Mouse (Mus musculus): ENCODE measurements at regions not wholly inside any gene's neighbourhood (a gene's known extent, or its start where the extent isn't known, plus 50 kb on each side); places are given as distances from the start of the nearest gene placed in this dataset.
"Not testable (repeated sequence)": the region's sequence is repeated elsewhere in the genome, so short reads cannot be mapped to it uniquely, and the experiment has no call there.

- no peak overlapping the region for H3K4me3 ChIP-seq (ENCODE audit: low read length)
- no peak for ATAC-seq
- H3K36me3 ChIP-seq (ENCODE audit: control insufficient read depth, insufficient read depth, low read length), result no peaks in the 10 kb centered on the region
- no peak overlapping the region for H3K9ac ChIP-seq (ENCODE audit: low read depth, low read length)
- H3K9me3 ChIP-seq (ENCODE audit: control insufficient read depth, low read length), result no peaks in the 10 kb centered on the region; the same call in 1 of the 2 replicates
- H3K4me2 ChIP-seq (ENCODE audit: low read length), result no peak overlapping the region
- H3K27me3 ChIP-seq (replicated peaks; ENCODE audit: control insufficient read depth, insufficient read depth, low read length), result no peaks in the 10 kb centered on the region
- H3K27ac ChIP-seq (ENCODE audit: low read depth, low read length), result no peak overlapping the region
- no peaks in the 10 kb centered on the region for H3K4me1 ChIP-seq (ENCODE audit: control insufficient read depth, insufficient read depth, low read depth, low read length)
- 77% methylated on average over 7 of the region's 7 CpGs for WGBS
Observed at GRCm38 (mm10) chr3:101224091-101224490, 63.6 kb downstream of the Cd2 start.

GRCm38 (mm10) chr3:101219897-101220296 is 67.8 kb downstream of the Cd2 start:
- 96% methylated on average over 2 of the region's 2 CpGs for WGBS
- Histone ChIP-seq H3K4me1 (ENCODE audit: control insufficient read depth, insufficient read depth, low read depth, low read length) (no peaks in the 10 kb centered on the region), H3K4me3 (ENCODE audit: low read length) (no peak overlapping the region), H3K4me2 (ENCODE audit: low read length) (no peak overlapping the region), H3K9ac (ENCODE audit: low read depth, low read length) (no peak overlapping the region), H3K27me3 (replicated peaks; ENCODE audit: control insufficient read depth, insufficient read depth, low read length) (no peaks in the 10 kb centered on the region), H3K36me3 (ENCODE audit: control insufficient read depth, insufficient read depth, low read length) (no peaks in the 10 kb centered on the region), H3K9me3 (ENCODE audit: control insufficient read depth, low read length) (no peaks in the 10 kb centered on the region; the same call in 1 of the 2 replicates), H3K27ac (ENCODE audit: low read depth, low read length) (no peak overlapping the region)
- ATAC-seq, result no peak

- ATAC-seq, result no peak
Observed at GRCm38 (mm10) chr3:101216711-101217110, 71.0 kb downstream of the Cd2 start.

GRCm38 (mm10) chr3:101213212-101213562 is 74.6 kb downstream of the Cd2 start:
- ATAC-seq, result peak; percentile 13; the same call in 1 of the 2 replicates
- Histone ChIP-seq H3K9me3 (ENCODE audit: control insufficient read depth, low read length) (no peaks in the 10 kb centered on the region), H3K4me1 (ENCODE audit: control insufficient read depth, insufficient read depth, low read depth, low read length) (peaks cover 17% of the 10 kb centered on the region), H3K36me3 (ENCODE audit: control insufficient read depth, insufficient read depth, low read length) (no peaks in the 10 kb centered on the region), H3K4me3 (ENCODE audit: low read length) (no peak overlapping the region), H3K4me2 (ENCODE audit: low read length) (no peak overlapping the region; the same call in 1 of the 2 replicates), H3K27me3 (replicated peaks; ENCODE audit: control insufficient read depth, insufficient read depth, low read length) (no peaks in the 10 kb centered on the region), H3K27ac (ENCODE audit: low read depth, low read length) (peak overlapping the region; percentile 75; the same call in 1 of the 2 replicates), H3K9ac (ENCODE audit: low read depth, low read length) (no peak overlapping the region)
- WGBS, result 50% methylated on average over 4 of the region's 4 CpGs

More at GRCm38 (mm10) chr3:101216711-101217110, 71.0 kb downstream of the Cd2 start:
- no peaks in the 10 kb centered on the region; the same call in 1 of the 2 replicates for H3K9me3 ChIP-seq (ENCODE audit: control insufficient read depth, low read length)
- no peaks in the 10 kb centered on the region for H3K36me3 ChIP-seq (ENCODE audit: control insufficient read depth, insufficient read depth, low read length)
- no peak overlapping the region for H3K27ac ChIP-seq (ENCODE audit: low read depth, low read length)
- H3K27me3 ChIP-seq (replicated peaks; ENCODE audit: control insufficient read depth, insufficient read depth, low read length), result no peaks in the 10 kb centered on the region
- peaks cover 17% of the 10 kb centered on the region for H3K4me1 ChIP-seq (ENCODE audit: control insufficient read depth, insufficient read depth, low read depth, low read length)
- no peak overlapping the region for H3K9ac ChIP-seq (ENCODE audit: low read depth, low read length)
- H3K4me2 ChIP-seq (ENCODE audit: low read length), result no peak overlapping the region
- no peak overlapping the region for H3K4me3 ChIP-seq (ENCODE audit: low read length)
- 88% methylated on average over 13 of the region's 13 CpGs for WGBS

- ATAC-seq, result peak; percentile 89
- no peaks in the 10 kb centered on the region for H3K9me3 ChIP-seq (ENCODE audit: control insufficient read depth, low read length)
- H3K4me3 ChIP-seq (ENCODE audit: low read length), result no peak overlapping the region
- H3K9ac ChIP-seq (ENCODE audit: low read depth, low read length), result peak overlapping the region; percentile 47
- H3K4me1 ChIP-seq (ENCODE audit: control insufficient read depth, insufficient read depth, low read depth, low read length), result peaks cover 17% of the 10 kb centered on the region
- H3K36me3 ChIP-seq (ENCODE audit: control insufficient read depth, insufficient read depth, low read length), result no peaks in the 10 kb centered on the region
- WGBS, result 4% methylated on average over 12 of the region's 12 CpGs
- no peaks in the 10 kb centered on the region for H3K27me3 ChIP-seq (replicated peaks; ENCODE audit: control insufficient read depth, insufficient read depth, low read length)
- peak overlapping the region; percentile 75 for H3K27ac ChIP-seq (ENCODE audit: low read depth, low read length)
- H3K4me2 ChIP-seq (ENCODE audit: low read length), result peak overlapping the region; percentile 8; the same call in 1 of the 2 replicates
Observed at GRCm38 (mm10) chr3:101212403-101213211, 75.1 kb downstream of the Cd2 start.

GRCm38 (mm10) chr3:101211936-101212335 is 75.8 kb downstream of the Cd2 start:
- H3K9me3 ChIP-seq (ENCODE audit: control insufficient read depth, low read length), result no peaks in the 10 kb centered on the region
- no peaks in the 10 kb centered on the region for H3K27me3 ChIP-seq (replicated peaks; ENCODE audit: control insufficient read depth, insufficient read depth, low read length)
- H3K4me1 ChIP-seq (ENCODE audit: control insufficient read depth, insufficient read depth, low read depth, low read length), result peaks cover 17% of the 10 kb centered on the region
- WGBS, result 34% methylated on average over 4 of the region's 4 CpGs
- H3K36me3 ChIP-seq (ENCODE audit: control insufficient read depth, insufficient read depth, low read length), result no peaks in the 10 kb centered on the region
- H3K4me2 ChIP-seq (ENCODE audit: low read length), result no peak overlapping the region
- peak overlapping the region; percentile 75 for H3K27ac ChIP-seq (ENCODE audit: low read depth, low read length)
- ATAC-seq, result peak; percentile 35
- H3K9ac ChIP-seq (ENCODE audit: low read depth, low read length), result no peak overlapping the region; the same call in 1 of the 2 replicates
- no peak overlapping the region for H3K4me3 ChIP-seq (ENCODE audit: low read length)

- no peaks in the 10 kb centered on the region for H3K27me3 ChIP-seq (replicated peaks; ENCODE audit: control insufficient read depth, insufficient read depth, low read length)
- peaks cover 17% of the 10 kb centered on the region for H3K4me1 ChIP-seq (ENCODE audit: control insufficient read depth, insufficient read depth, low read depth, low read length)
- no peak overlapping the region for H3K27ac ChIP-seq (ENCODE audit: low read depth, low read length)
- H3K9me3 ChIP-seq (ENCODE audit: control insufficient read depth, low read length), result no peaks in the 10 kb centered on the region
- no peaks in the 10 kb centered on the region for H3K36me3 ChIP-seq (ENCODE audit: control insufficient read depth, insufficient read depth, low read length)
- H3K9ac ChIP-seq (ENCODE audit: low read depth, low read length), result no peak overlapping the region
- H3K4me3 ChIP-seq (ENCODE audit: low read length), result no peak overlapping the region
- 52% methylated on average over 7 of the region's 7 CpGs for WGBS
- H3K4me2 ChIP-seq (ENCODE audit: low read length), result no peak overlapping the region
- ATAC-seq, result no peak
Observed at GRCm38 (mm10) chr3:101209546-101209945, 78.2 kb downstream of the Cd2 start.

- no peak overlapping the region for H3K27ac ChIP-seq (ENCODE audit: low read depth, low read length)
- no peak overlapping the region for H3K9ac ChIP-seq (ENCODE audit: low read depth, low read length)
- no peak overlapping the region for H3K4me3 ChIP-seq (ENCODE audit: low read length)
- 87% methylated on average over 12 of the region's 12 CpGs for WGBS
- H3K9me3 ChIP-seq (ENCODE audit: control insufficient read depth, low read length), result no peaks in the 10 kb centered on the region
- no peaks in the 10 kb centered on the region for H3K36me3 ChIP-seq (ENCODE audit: control insufficient read depth, insufficient read depth, low read length)
- no peak for ATAC-seq
- H3K4me1 ChIP-seq (ENCODE audit: control insufficient read depth, insufficient read depth, low read depth, low read length), result peaks cover 17% of the 10 kb centered on the region
- no peak overlapping the region for H3K4me2 ChIP-seq (ENCODE audit: low read length)
- no peaks in the 10 kb centered on the region for H3K27me3 ChIP-seq (replicated peaks; ENCODE audit: control insufficient read depth, insufficient read depth, low read length)
Observed at GRCm38 (mm10) chr3:101208751-101209150, 79.0 kb downstream of the Cd2 start.

- H3K4me1 ChIP-seq (ENCODE audit: control insufficient read depth, insufficient read depth, low read depth, low read length); H3K36me3 ChIP-seq (ENCODE audit: control insufficient read depth, insufficient read depth, low read length); H3K27ac ChIP-seq (ENCODE audit: low read depth, low read length); H3K27me3 ChIP-seq (replicated peaks; ENCODE audit: control insufficient read depth, insufficient read depth, low read length); H3K9me3 ChIP-seq (ENCODE audit: control insufficient read depth, low read length); H3K4me2 ChIP-seq (ENCODE audit: low read length); ATAC-seq; H3K9ac ChIP-seq (ENCODE audit: low read depth, low read length); H3K4me3 ChIP-seq (ENCODE audit: low read length): not testable (repeated sequence)
- 94% methylated on average over 13 of the region's 13 CpGs for WGBS
Observed at GRCm38 (mm10) chr3:101206172-101206571, 81.6 kb downstream of the Cd2 start.
